Mouse (Mus musculus) forebrain, embryonic 11.5 days (tissue): Measurements from ENCODE around the gene Disp2. TPM values are rescaled to one million over a fixed set of nuclear protein-coding genes. Genes with fewer than 3 reads are reported as not detected.

Experiments
- ATAC-seq: fragments of 200-750 bp; cut with Nextera tagmentation; replicated peaks from 2 replicates; pipeline ENCODE4 v1.8.0; 2017; ENCODE audit warnings: moderate TSS enrichment; ENCODE audit not compliant: low FRiP score
- DNase-seq: peaks from one replicate; pipeline ENCODE4 v3.0.0-alpha.2; 2017; ENCODE audit warnings: low spot score
- H3K27ac ChIP-seq: fragments of 300-500 bp; sonication (generic); 2 replicates; pipeline ENCODE4 v1.5.1; 2014; ENCODE audit warnings: low read depth, low read length
- H3K27me3 ChIP-seq: fragments of 300-500 bp; sonication (generic); 2 replicates; pipeline ENCODE4 v1.6.1; 2014; ENCODE audit warnings: mild to moderate bottlenecking, low read length, mixed read lengths; ENCODE audit not compliant: control insufficient read depth, insufficient read depth
- H3K36me3 ChIP-seq: fragments of 300-500 bp; sonication (generic); 2 replicates; pipeline ENCODE4 v1.6.1; 2014; ENCODE audit warnings: mild to moderate bottlenecking, low read length, moderate library complexity, mixed read lengths; ENCODE audit not compliant: control insufficient read depth, insufficient read depth
- H3K4me1 ChIP-seq: fragments of 300-500 bp; sonication (generic); replicated peaks from 2 replicates; pipeline ENCODE4 v1.6.1; 2014; ENCODE audit warnings: low read length, mixed read lengths; ENCODE audit not compliant: control insufficient read depth, insufficient read depth
- H3K4me2 ChIP-seq: fragments of 300-500 bp; sonication (generic); 2 replicates; pipeline ENCODE4 v1.6.1; 2014; ENCODE audit warnings: low read depth, mild to moderate bottlenecking, low read length, moderate library complexity, mixed read lengths; ENCODE audit not compliant: severe bottlenecking
- H3K4me3 ChIP-seq: fragments of 300-500 bp; sonication (generic); 2 replicates; pipeline ENCODE4 v1.5.1; 2014; ENCODE audit warnings: low read depth, low read length
- H3K9ac ChIP-seq: fragments of 300-500 bp; sonication (generic); 2 replicates; pipeline ENCODE4 v1.6.1; 2014; ENCODE audit warnings: low read length
- H3K9me3 ChIP-seq: fragments of 300-500 bp; sonication (generic); 2 replicates; pipeline ENCODE4 v1.6.1; 2016; ENCODE audit warnings: low read length, mixed read lengths; ENCODE audit not compliant: control insufficient read depth
- WGBS: fragments of 180-500 bp; shearing (Covaris S2); extraction: QIAGEN DNeasy Blood & Tissue Kit; methylation state at CpG from one replicate; pipeline ENCODE4 v1.1.7; 2014; 5-methylcytosine and 5-hydroxymethylcytosine counted together
- polyA plus RNA-seq: library from polyadenylated mRNA; unstranded; fragments of >200 nt; fragmentation: Nextera tagmentation; extraction: Ambion mirVana; gene quantifications from 2 replicates; pipeline ENCODE4 v1.2.1, GENCODE M21; 2014

The Disp2 gene
- 5.4 and 5.9 TPM in 2 replicates for polyA plus RNA-seq

DNA sequence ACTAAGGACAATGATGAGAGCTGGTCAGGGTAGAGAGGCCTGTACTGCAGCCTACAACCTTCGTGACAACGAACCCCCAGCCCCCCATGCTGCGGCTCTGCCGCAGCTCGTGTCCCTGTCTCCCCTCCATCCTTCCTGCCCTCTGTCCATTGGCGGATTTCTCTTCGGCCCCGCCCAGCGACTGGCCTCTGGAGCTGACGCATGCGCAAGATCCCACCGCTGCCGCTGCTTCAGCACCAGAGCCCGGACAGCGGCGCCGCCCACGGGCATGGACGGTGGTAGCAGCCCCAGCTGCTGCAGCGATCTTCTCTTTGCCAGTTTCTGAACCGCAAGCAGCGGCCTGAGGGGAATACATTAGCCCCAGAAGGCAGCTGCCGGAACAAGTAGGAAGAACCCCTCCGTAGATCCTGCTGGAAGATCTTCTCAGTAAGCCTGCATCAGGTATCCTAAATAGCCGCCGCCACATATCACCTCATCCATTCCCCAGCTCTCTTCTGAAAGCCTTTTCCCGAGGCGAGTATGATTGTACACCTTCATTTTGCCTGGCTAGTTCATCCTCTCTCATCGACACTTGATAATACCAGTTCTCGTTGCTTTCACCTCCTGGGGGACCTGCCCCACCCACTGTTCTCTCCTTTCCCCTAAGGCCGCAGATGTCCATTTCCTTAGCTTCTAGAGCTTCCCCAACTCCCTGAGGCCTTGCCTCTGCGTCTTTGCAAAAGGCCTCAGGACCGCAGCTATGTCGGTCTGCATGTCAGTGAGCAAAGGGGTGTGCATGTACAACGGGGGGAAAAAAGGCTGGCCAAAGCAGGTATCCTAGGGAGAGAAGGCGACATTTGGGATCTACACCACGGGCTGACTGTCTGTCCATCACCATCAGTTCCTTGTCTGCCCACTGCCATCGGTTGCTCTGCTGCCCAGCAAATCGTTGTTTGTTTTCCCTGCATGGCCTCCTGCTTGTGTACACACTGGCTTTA, at the start of gene Disp2:
Gene Disp2 (plus strand): TSS at position 216 of the 977 bp plus-strand sequence.
- Histone ChIP-seq H3K36me3 (no peaks in the 10 kb centered on the region), H3K27ac (no peak within 1 kb of the TSS), H3K4me1 (no peaks in the 10 kb centered on the region; the same call in 1 of the 2 replicates), H3K9ac (peak within 1 kb of the TSS; percentile 51), H3K27me3 (peaks cover 2% of the 10 kb centered on the region; the same call in 1 of the 2 replicates), H3K4me3 (peak within 1 kb of the TSS; percentile 29), H3K4me2 (peak within 1 kb of the TSS; percentile 66), H3K9me3 (no peaks in the 10 kb centered on the region)
- DNase-seq: peak; percentile 97
- peak; percentile 94 for ATAC-seq
- WGBS: 13% methylated on average over 39 of the region's 39 CpGs

DNA sequence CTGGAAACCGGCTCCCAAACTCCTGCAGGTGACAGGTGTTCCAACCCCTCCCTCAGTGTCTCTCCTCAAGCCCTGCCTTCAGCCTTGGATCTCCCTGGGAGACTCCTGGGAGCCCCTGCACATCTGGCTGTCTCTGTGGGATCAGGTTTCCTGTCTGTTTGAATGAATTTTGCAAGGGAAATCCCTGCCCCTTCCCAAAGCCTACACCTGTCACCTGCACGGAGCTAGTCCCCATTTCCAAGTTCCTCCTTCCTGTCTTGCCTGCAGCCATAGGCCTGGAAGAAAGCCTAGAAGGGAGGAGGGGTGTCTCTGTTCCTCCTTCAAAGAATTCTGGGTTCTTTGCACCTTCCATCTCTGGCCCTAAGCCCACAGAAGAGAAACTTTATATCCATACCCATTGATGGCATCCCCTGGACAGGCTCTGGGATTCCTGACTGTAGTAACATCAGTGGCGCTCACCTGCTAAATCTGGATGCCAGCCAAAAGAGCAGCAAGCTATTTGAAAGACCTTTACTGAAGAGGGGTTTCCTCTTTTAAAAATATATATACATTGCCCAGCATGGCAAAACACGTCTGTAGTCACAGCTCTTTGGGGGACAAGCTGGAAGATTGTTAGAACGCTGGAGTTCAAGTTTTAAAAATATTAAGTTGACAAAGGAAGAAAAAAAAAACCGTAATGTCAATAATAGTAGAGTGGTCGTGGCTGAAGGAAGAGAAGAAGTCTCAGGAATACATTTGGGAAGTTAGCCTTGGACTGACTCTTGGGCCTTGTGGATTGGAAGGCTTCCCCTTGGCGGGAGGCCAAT, 49.5 kb upstream of the Disp2 start:
- WGBS: 26% methylated on average over 8 of the region's 8 CpGs
- no peaks in the 10 kb centered on the region for H3K4me1 ChIP-seq
- H3K36me3 ChIP-seq: no peaks in the 10 kb centered on the region
- no peak overlapping the region for H3K27ac ChIP-seq
- no peak for DNase-seq
- no peak for ATAC-seq
- no peaks in the 10 kb centered on the region; the same call in 1 of the 2 replicates for H3K27me3 ChIP-seq
- H3K4me2 ChIP-seq: no peak overlapping the region
- no peak overlapping the region for H3K4me3 ChIP-seq
- H3K9me3 ChIP-seq: no peaks in the 10 kb centered on the region
- H3K9ac ChIP-seq: no peak overlapping the region

DNA sequence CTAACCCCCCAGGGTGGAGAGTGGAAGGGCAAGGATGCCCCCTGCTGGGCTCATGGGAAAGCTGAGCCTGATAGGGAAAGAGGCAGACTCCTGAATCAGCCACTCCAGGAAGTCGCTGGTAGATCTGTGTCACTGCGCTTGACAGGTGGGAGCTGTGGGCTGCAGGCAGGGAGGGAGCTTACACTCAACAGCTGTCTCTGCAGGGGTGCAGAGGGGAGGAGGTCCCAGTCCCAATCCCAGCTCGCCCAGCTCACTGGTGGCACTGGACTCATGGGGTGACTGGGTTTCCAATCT, 49.0 kb upstream of the Disp2 start:
- Histone ChIP-seq H3K27ac (no peak overlapping the region), H3K4me3 (no peak overlapping the region), H3K4me1 (no peaks in the 10 kb centered on the region), H3K9me3 (no peaks in the 10 kb centered on the region), H3K4me2 (no peak overlapping the region), H3K9ac (no peak overlapping the region), H3K36me3 (no peaks in the 10 kb centered on the region), H3K27me3 (no peaks in the 10 kb centered on the region; the same call in 1 of the 2 replicates)
- no peak for DNase-seq
- ATAC-seq: no peak
- 11% methylated on average over 3 of the region's 3 CpGs for WGBS

DNA sequence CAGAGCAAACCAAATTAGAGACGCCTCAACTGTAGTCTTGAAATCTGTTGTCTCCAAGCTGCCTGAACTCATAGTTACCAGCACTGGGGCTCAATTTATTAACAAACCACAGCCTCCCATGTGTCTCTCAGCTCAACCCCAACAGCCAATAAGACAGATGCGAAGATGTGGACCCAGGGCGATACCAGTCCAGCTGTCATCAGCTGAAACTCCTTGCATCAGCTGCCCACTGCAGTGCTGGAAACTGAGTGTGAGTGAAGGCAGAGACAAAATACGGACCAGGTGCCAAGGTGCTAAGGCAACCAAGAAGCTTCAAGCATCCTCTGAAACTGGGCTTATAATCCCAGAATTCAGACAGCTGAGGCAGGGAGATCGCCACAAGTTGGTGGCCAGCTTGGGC, 47.5 kb upstream of the Disp2 start:
- no peak for DNase-seq
- no peak overlapping the region for H3K4me3 ChIP-seq

DNA sequence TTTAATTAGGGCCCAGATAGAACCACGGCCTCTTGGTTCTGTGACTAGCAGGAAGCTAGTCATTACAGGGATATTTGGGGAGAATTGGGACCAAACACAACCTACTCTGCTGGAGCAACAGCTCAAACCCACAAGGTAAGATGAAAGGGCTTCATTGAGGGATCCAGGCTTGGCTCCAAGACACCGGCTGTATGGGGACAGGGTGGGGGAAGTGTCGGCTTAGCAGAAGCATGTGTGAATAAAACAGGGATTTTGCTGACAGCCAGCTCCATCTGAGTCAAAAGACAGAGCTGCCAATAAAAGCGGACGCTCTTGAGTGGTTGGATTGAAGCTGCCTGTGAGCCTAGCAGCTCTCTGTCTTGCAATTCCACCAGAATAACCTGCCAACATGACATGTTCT, 46.2 kb upstream of the Disp2 start:
- no peak for ATAC-seq
- Histone ChIP-seq H3K27ac (no peak overlapping the region), H3K36me3 (no peaks in the 10 kb centered on the region), H3K4me3 (no peak overlapping the region), H3K27me3 (no peaks in the 10 kb centered on the region), H3K4me2 (no peak overlapping the region), H3K4me1 (no peaks in the 10 kb centered on the region), H3K9ac (no peak overlapping the region), H3K9me3 (no peaks in the 10 kb centered on the region)
- no peak for DNase-seq
- 60% methylated on average over 5 of the region's 5 CpGs for WGBS

More for the DNA sequence above, 47.5 kb upstream of the Disp2 start:
- Histone ChIP-seq H3K4me1 (no peaks in the 10 kb centered on the region), H3K9me3 (no peaks in the 10 kb centered on the region), H3K27ac (no peak overlapping the region), H3K27me3 (no peaks in the 10 kb centered on the region; the same call in 1 of the 2 replicates), H3K4me2 (no peak overlapping the region), H3K36me3 (no peaks in the 10 kb centered on the region), H3K9ac (no peak overlapping the region)
- 90% methylated on average over 5 of the region's 5 CpGs for whole genome bisulfite sequencing
- ATAC-seq: no peak

DNA sequence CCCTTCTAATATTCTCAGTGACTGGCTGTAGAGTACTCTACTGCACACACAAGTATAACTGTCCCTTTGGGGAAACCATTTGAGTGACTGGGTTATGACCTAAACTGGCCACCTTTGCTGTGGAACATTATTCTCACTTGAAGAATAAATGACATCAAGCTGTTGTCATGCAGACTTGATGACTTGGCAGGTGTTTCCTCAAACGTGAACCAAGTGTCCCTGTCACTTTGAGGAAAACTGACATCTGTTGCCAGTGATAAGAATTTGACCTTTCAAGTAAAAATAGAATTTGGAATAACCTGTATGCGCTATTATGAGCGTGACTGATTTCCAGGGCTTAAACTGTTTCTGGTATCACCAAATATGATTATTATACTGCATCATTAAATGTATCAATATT, 39.2 kb upstream of the Disp2 start:
- WGBS: 75% methylated on average over 3 of the region's 3 CpGs
- no peak overlapping the region for H3K9ac ChIP-seq

DNA sequence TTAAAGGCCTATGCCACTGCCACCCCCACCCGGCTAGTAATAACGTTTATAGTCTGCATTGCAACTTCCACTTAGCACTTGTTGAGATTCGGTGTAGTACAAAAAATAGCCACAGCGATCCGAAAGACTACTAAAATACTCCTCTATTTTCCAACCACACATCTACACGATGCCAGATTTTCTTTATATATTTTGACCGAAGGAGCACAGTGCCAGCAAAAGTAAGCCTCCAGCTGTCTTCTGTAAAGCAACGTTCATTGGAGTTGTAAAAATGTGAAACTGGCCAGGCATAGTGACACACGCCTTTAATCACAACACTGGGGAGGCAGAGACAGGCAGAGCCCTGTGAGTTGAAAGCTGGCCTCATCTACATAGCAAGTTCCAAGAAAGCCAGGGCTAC, 38.3 kb upstream of the Disp2 start:
- no peak overlapping the region for H3K27ac ChIP-seq
- H3K9me3 ChIP-seq: no peaks in the 10 kb centered on the region
- DNase-seq (no peak), ATAC-seq (no peak)
- peaks cover 7% of the 10 kb centered on the region; the same call in 1 of the 2 replicates for H3K4me1 ChIP-seq
- H3K36me3 ChIP-seq: no peaks in the 10 kb centered on the region
- no peak overlapping the region for H3K9ac ChIP-seq
- H3K4me3 ChIP-seq: no peak overlapping the region
- no peak overlapping the region for H3K4me2 ChIP-seq
- 75% methylated on average over 9 of the region's 9 CpGs for WGBS
- peaks cover 12% of the 10 kb centered on the region for H3K27me3 ChIP-seq

More for the DNA sequence above, 39.2 kb upstream of the Disp2 start:
- no peaks in the 10 kb centered on the region for H3K9me3 ChIP-seq
- DNase-seq (no peak), ATAC-seq (no peak)
- no peak overlapping the region for H3K4me3 ChIP-seq
- H3K27me3 ChIP-seq: peaks cover 12% of the 10 kb centered on the region
- H3K4me2 ChIP-seq: no peak overlapping the region
- H3K27ac ChIP-seq: no peak overlapping the region
- H3K36me3 ChIP-seq: no peaks in the 10 kb centered on the region
- H3K4me1 ChIP-seq: peaks cover 7% of the 10 kb centered on the region; the same call in 1 of the 2 replicates

DNA sequence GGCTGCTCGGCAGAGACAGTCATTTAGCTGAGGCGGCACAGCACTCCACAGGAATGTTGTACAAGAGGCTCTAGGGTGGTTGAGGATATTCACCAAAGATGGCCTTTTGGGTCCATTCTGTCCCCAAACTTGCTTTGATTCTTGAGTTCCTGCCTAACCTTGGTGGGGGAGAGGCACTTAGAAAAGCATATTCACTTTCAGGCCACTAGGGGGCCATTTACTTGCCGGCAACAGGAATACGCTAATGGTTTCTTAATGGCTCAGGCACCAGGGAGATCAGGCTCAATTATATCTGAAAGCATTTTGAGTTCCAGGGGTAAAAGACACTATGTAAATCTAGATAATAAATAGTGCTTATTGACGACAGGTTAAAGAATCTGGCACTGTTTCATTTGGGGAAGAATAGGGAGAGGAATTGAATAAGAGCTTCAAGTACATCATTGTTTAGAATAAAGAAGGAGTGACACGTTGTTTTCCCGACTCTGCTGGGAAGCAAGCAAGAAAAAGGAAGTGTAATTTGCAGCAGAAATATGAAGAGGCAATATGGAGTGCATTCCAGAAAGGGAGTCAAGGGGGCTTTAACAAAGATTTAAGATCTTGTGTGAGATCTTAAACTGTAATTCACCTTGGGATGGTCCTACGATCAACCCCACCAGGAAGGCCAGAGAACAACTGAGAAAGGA, 36.1 kb upstream of the Disp2 start:
- Histone ChIP-seq H3K4me2 (no peak overlapping the region; the same call in 1 of the 2 replicates), H3K9ac (no peak overlapping the region), H3K4me1 (peaks cover 15% of the 10 kb centered on the region), H3K27me3 (peaks cover 14% of the 10 kb centered on the region), H3K36me3 (no peaks in the 10 kb centered on the region), H3K9me3 (no peaks in the 10 kb centered on the region), H3K27ac (no peak overlapping the region), H3K4me3 (no peak overlapping the region)
- WGBS: 34% methylated on average over 8 of the region's 8 CpGs
- no peak for DNase-seq
- ATAC-seq: no peak
